Mouse (Mus musculus): Measurements from ENCODE around the gene Mfap5. TPM values are rescaled to one million over a fixed set of nuclear protein-coding genes. Genes with fewer than 3 reads are reported as not detected.
"Not testable (repeated sequence)": the region's sequence is repeated elsewhere in the genome, so short reads cannot be mapped to it uniquely, and the experiment has no call there.

The Mfap5 gene
- polyA plus RNA-seq, 1 experiment from 2014 or later: 1.6 TPM

DNA sequence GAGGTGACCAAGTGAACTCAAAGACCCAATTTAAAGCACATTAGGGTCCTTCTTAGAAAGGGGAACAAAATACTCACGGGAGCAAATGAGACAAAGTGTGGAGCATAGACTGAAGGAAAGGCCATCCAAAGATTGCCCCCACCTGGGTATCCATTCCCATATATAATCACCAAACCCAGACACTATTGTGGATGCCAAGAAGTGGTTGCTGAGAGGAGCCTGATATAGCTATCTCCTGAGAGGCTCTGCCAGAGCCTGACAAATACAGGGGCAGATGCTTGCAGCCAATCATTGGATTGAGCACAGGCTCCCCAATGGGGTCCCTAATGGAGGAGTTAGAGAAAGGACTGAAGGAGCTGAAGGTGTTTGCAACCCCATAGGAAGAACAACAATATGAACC lies 69.4 kb downstream of the Mfap5 start:
- H3K27me3 ChIP-seq (replicated peaks); H3K36me3 ChIP-seq; H3K4me1 ChIP-seq; H3K9ac ChIP-seq; H3K4me2 ChIP-seq (replicated peaks); H3K9me3 ChIP-seq; H3K27ac ChIP-seq; ATAC-seq (ENCODE audit: low FRiP score, low read depth); H3K4me3 ChIP-seq: not testable (repeated sequence)
- 91% methylated on average over 1 of the region's 1 CpGs for WGBS

DNA sequence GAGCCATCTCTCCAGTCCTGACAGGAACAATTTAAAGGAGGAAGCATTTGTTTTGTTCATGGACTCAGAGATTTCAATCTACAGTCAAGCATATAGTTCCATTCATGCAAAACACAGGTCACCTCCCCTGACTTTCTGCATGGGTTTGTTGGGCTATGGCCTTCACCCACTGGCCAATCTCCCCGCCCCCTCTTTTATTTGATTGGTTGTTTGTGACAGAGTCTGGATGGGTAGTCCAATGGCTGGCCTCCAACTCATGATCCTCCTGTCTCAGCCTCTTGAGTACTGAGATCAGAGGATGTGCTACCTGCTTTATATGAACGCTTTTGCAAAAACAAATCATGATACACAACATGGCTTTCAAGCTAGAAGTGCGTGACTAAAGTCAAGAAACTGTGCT lies 71.4 kb downstream of the Mfap5 start:
- no peak overlapping the region for H3K9ac ChIP-seq
- 92% methylated on average over 3 of the region's 3 CpGs for WGBS
- no peaks in the 10 kb centered on the region for H3K4me1 ChIP-seq
- H3K4me3 ChIP-seq: no peak overlapping the region
- no peak for ATAC-seq (ENCODE audit: low FRiP score, low read depth)
- H3K36me3 ChIP-seq: no peaks in the 10 kb centered on the region
- no peak overlapping the region for H3K4me2 ChIP-seq (replicated peaks)
- no peaks in the 10 kb centered on the region for H3K9me3 ChIP-seq
- H3K27me3 ChIP-seq (replicated peaks): no peaks in the 10 kb centered on the region
- no peak overlapping the region for H3K27ac ChIP-seq

Other genes starting within 250 kb of the Mfap5 start
- 0.27 TPM in 1 of 2 replicates, not detected in the other for gene Klrg1, start 223.0 kb upstream of the Mfap5 start, polyA plus RNA-seq (2016; fragmentation: Nextera tagmentation; extraction: Ambion mirVana)
- gene M6pr, start 197.1 kb upstream of the Mfap5 start, polyA plus RNA-seq (2016; fragmentation: Nextera tagmentation; extraction: Ambion mirVana): 67.9 and 73.6 TPM in 2 replicates
- 31.0 and 35.6 TPM in 2 replicates for gene Phc1, start 165.3 kb upstream of the Mfap5 start, polyA plus RNA-seq (2016; fragmentation: Nextera tagmentation; extraction: Ambion mirVana)
- 78.8 and 89.6 TPM in 2 replicates for gene Rimklb, start 7.1 kb upstream of the Mfap5 start, polyA plus RNA-seq (2016; fragmentation: Nextera tagmentation; extraction: Ambion mirVana)
- gene Aicda, start 48.0 kb downstream of the Mfap5 start, polyA plus RNA-seq (2016; fragmentation: Nextera tagmentation; extraction: Ambion mirVana): 0.08 and 0.29 TPM in 2 replicates
- gene Apobec1, start 96.6 kb downstream of the Mfap5 start, polyA plus RNA-seq (2016; fragmentation: Nextera tagmentation; extraction: Ambion mirVana): 1.2 and 2.1 TPM in 2 replicates
- gene Gdf3, start 104.2 kb downstream of the Mfap5 start, polyA plus RNA-seq (2016; fragmentation: Nextera tagmentation; extraction: Ambion mirVana): not detected in 2 replicates
- not detected in 2 replicates for gene Dppa3, start 120.6 kb downstream of the Mfap5 start, polyA plus RNA-seq (2016; fragmentation: Nextera tagmentation; extraction: Ambion mirVana)
- gene Nanog, start 201.6 kb downstream of the Mfap5 start, polyA plus RNA-seq (2016; fragmentation: Nextera tagmentation; extraction: Ambion mirVana): 0.09 and 0.17 TPM in 2 replicates